Mouse (Mus musculus): ENCODE results near the gene Serac1.

DNA sequence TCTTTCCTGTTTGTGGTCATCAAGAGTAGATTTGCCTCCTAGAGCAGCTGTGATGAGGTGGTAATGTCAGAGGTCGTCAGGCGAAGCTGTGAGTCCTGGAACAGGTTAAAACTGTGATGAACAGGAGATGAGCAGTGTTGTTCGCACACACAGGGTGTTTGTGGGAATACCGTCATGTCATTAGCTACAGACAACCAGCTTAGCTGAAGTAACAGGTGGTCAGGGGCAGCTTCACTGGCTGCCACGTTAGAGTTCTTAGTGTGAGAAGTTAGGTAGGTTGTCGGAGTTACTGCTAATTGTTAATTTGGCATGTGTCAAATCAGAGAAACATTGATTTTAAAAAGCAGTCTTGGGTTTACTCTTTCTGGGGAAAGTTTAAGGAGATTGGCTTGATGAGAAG, 34.1 kb upstream of the Serac1 start:
- no peak for TF ChIP-seq POLR2A (IDR thresholded peaks at IDR 0.05; ENCODE audit: low read depth, low read length)
- no peak for TF ChIP-seq CTCF (conservative IDR thresholded peaks at IDR 0.05; ENCODE audit: insufficient read depth, insufficient read length, low read depth, low read length)
